Comparison of ENCODE assay signal across 12 mouse cellular contexts in genomic region chr15:6384027-6384426, GRCm38 (mm10).
A peak's percentile ranks its signal among the peaks of the same experiment; 100 is the strongest.
DNase-seq lines count a peak whose midpoint lies in the region; ATAC-seq lines count a peak whose summit lies in the region.
"Had no signal": no experiment of that assay in that cellular context is flagged by ENCODE, and none has a peak within 500 bp of the region (broad histone marks: within the 10 kb centered on the region; RNA-seq: fewer than 3 reads in every experiment).

No protein-coding gene starts in this region.

- DNase-seq in heart, embryonic 10.5 days (ENCODE audit: low spot score): no peak
- no peak for DNase-seq in limb, embryonic 10.5 days (ENCODE audit: low spot score)
- peak; percentile 69 for DNase-seq in yolk sac, embryonic 10.5 days (ENCODE audit: low spot score)
- DNase-seq in layer of hippocampus, postnatal 25 days (ENCODE audit: extremely low spot score in 1 of 2, low spot score in 1 of 2): no peak
- no peak for DNase-seq in right cerebral cortex, postnatal 10 days (ENCODE audit: low spot score in 2 of 2)
- DNase-seq: adrenal gland, postnatal 10 days had no signal

- ATAC-seq in heart, embryonic 11.5 days (replicated peaks; ENCODE audit: insufficient number of reproducible peaks, low FRiP score, low TSS enrichment): no peak
- ATAC-seq in neural tube, embryonic 13.5 days (ENCODE audit: low read depth): no peak
- no peak for ATAC-seq in neural tube, embryonic 15.5 days (ENCODE audit: low FRiP score)
- ATAC-seq: hindbrain, postnatal 0 days; lung, postnatal 0 days had no signal

- H3K9ac ChIP-seq in heart, embryonic 11.5 days (ENCODE audit: low read depth, low read length): no peak overlapping the region
- no peak overlapping the region for H3K9ac ChIP-seq in neural tube, embryonic 13.5 days
- H3K9ac ChIP-seq in neural tube, embryonic 15.5 days (replicated peaks): no peak overlapping the region

- no peaks in the 10 kb centered on the region for H3K36me3 ChIP-seq in heart, embryonic 11.5 days (ENCODE audit: control insufficient read depth, insufficient read depth, low read length)
- no peaks in the 10 kb centered on the region for H3K36me3 ChIP-seq in heart, embryonic 10.5 days
- H3K36me3 ChIP-seq in neural tube, embryonic 13.5 days: no peaks in the 10 kb centered on the region
- no peaks in the 10 kb centered on the region for H3K36me3 ChIP-seq in neural tube, embryonic 15.5 days
- H3K36me3 ChIP-seq in limb, embryonic 10.5 days: no peaks in the 10 kb centered on the region
- H3K36me3 ChIP-seq: midbrain, embryonic 10.5 days had no signal

- H3K4me2 ChIP-seq in heart, embryonic 11.5 days: 0 out of 2 replicates have a peak overlapping the region, but pooled peaks have one; percentile 21
- peak overlapping the region; percentile 5; the same call in 1 of the 2 replicates for H3K4me2 ChIP-seq in neural tube, embryonic 13.5 days
- no peak overlapping the region; the same call in 1 of the 2 replicates for H3K4me2 ChIP-seq in neural tube, embryonic 15.5 days

- H3K27ac ChIP-seq in heart, embryonic 11.5 days (ENCODE audit: low read depth, low read length): no peak overlapping the region
- no peak overlapping the region for H3K27ac ChIP-seq in heart, embryonic 10.5 days
- H3K27ac ChIP-seq in neural tube, embryonic 13.5 days (replicated peaks): no peak overlapping the region
- H3K27ac ChIP-seq in neural tube, embryonic 15.5 days (replicated peaks): no peak overlapping the region; the same call in 1 of the 2 replicates
- peak overlapping the region; percentile 25; the same call in 1 of the 2 replicates for H3K27ac ChIP-seq in limb, embryonic 10.5 days
- H3K27ac ChIP-seq: hindbrain, postnatal 0 days; midbrain, embryonic 10.5 days had no signal

- peaks cover 10% of the 10 kb centered on the region; the same call in 1 of the 2 replicates for H3K4me1 ChIP-seq in heart, embryonic 11.5 days (ENCODE audit: control insufficient read depth, insufficient read depth, low read length)
- peaks cover 32% of the 10 kb centered on the region; the same call in 1 of the 2 replicates for H3K4me1 ChIP-seq in heart, embryonic 10.5 days
- peaks cover 11% of the 10 kb centered on the region; the same call in 1 of the 2 replicates for H3K4me1 ChIP-seq in neural tube, embryonic 13.5 days (replicated peaks)
- H3K4me1 ChIP-seq in neural tube, embryonic 15.5 days: peaks cover 19% of the 10 kb centered on the region
- H3K4me1 ChIP-seq in limb, embryonic 10.5 days: peaks cover 38% of the 10 kb centered on the region

- 31% methylated on average over 6 of the region's 6 CpGs for WGBS in heart, embryonic 11.5 days (ENCODE audit: insufficient replicate concordance)
- WGBS in heart, embryonic 10.5 days: 30% methylated on average over 6 of the region's 6 CpGs
- WGBS in neural tube, embryonic 13.5 days: 43% methylated on average over 6 of the region's 6 CpGs
- WGBS in neural tube, embryonic 15.5 days: 38% methylated on average over 6 of the region's 6 CpGs
- WGBS in limb, embryonic 10.5 days: 48% methylated on average over 6 of the region's 6 CpGs

- no peak overlapping the region for H3K4me3 ChIP-seq in heart, embryonic 11.5 days (ENCODE audit: low read depth, low read length)
- no peak overlapping the region for H3K4me3 ChIP-seq in heart, embryonic 10.5 days
- no peak overlapping the region for H3K4me3 ChIP-seq in neural tube, embryonic 13.5 days
- H3K4me3 ChIP-seq in neural tube, embryonic 15.5 days (replicated peaks): no peak overlapping the region
- H3K4me3 ChIP-seq in limb, embryonic 10.5 days: no peak overlapping the region
- H3K4me3 ChIP-seq: midbrain, embryonic 10.5 days had no signal

- H3K9me3 ChIP-seq in heart, embryonic 11.5 days (replicated peaks; ENCODE audit: control insufficient read depth, low read length): no peaks in the 10 kb centered on the region
- no peaks in the 10 kb centered on the region for H3K9me3 ChIP-seq in heart, embryonic 10.5 days
- no peaks in the 10 kb centered on the region for H3K9me3 ChIP-seq in neural tube, embryonic 13.5 days
- no peaks in the 10 kb centered on the region for H3K9me3 ChIP-seq in neural tube, embryonic 15.5 days (replicated peaks)
- H3K9me3 ChIP-seq in limb, embryonic 10.5 days (replicated peaks): no peaks in the 10 kb centered on the region
- H3K9me3 ChIP-seq: midbrain, embryonic 10.5 days had no signal

- H3K27me3 ChIP-seq in heart, embryonic 11.5 days (ENCODE audit: control insufficient read depth, insufficient read depth, low read length): no peaks in the 10 kb centered on the region
- no peaks in the 10 kb centered on the region for H3K27me3 ChIP-seq in heart, embryonic 10.5 days (ENCODE audit: insufficient read depth, poor library complexity, severe bottlenecking)
- H3K27me3 ChIP-seq in neural tube, embryonic 13.5 days: peaks cover 5% of the 10 kb centered on the region; the same call in 1 of the 2 replicates
- 0 out of 2 replicates have a peak, but pooled peaks cover 4% of the 10 kb centered on the region for H3K27me3 ChIP-seq in neural tube, embryonic 15.5 days (replicated peaks)
- H3K27me3 ChIP-seq in limb, embryonic 10.5 days (ENCODE audit: low read depth, poor library complexity, severe bottlenecking): no peaks in the 10 kb centered on the region
